ENCODE assay signal across 8 mouse cellular contexts in genomic region chr7:70360611-70361382, GRCm38 (mm10). TPM values are rescaled to one million over a fixed set of nuclear protein-coding genes. Genes with fewer than 3 reads are reported as not detected.
DNase-seq lines count a peak whose midpoint lies in the region; ATAC-seq and TF ChIP-seq lines count a peak whose summit lies in the region.

No protein-coding gene starts in this region.

- under 1% methylated on average over 76 of the region's 84 CpGs for WGBS in lung, embryonic 14.5 days
- under 1% methylated on average over 74 of the region's 84 CpGs for WGBS in kidney, embryonic 15.5 days
- under 1% methylated on average over 67 of the region's 84 CpGs for WGBS in midbrain, postnatal 0 days

- H3K9me3 ChIP-seq in lung, embryonic 14.5 days (ENCODE audit: low read depth, low read length), result no peaks in the 10 kb centered on the region
- H3K9me3 ChIP-seq in kidney, embryonic 15.5 days (replicated peaks), result no peaks in the 10 kb centered on the region
- no peaks in the 10 kb centered on the region for H3K9me3 ChIP-seq in midbrain, postnatal 0 days (ENCODE audit: low read length)

- DNase-seq in lung, embryonic 14.5 days, result peak; percentile 50
- no peak for DNase-seq in lung, postnatal 25 days (ENCODE audit: low spot score)
- peak; percentile 60 for DNase-seq in brain, embryonic 14.5 days (ENCODE audit: low read depth)
- no peak for DNase-seq in midbrain, postnatal 0 days (ENCODE audit: low spot score)
- no peak for DNase-seq in cerebellum, postnatal 4 days (ENCODE audit: low spot score in 2 of 2)

- H3K4me1 ChIP-seq in lung, embryonic 14.5 days (ENCODE audit: insufficient read depth), result peaks cover 12% of the 10 kb centered on the region
- H3K4me1 ChIP-seq in kidney, embryonic 15.5 days, result 0 out of 2 replicates have a peak, but pooled peaks cover 7% of the 10 kb centered on the region
- H3K4me1 ChIP-seq in midbrain, postnatal 0 days (ENCODE audit: insufficient read depth, low read length), result no peaks in the 10 kb centered on the region

- no peaks in the 10 kb centered on the region for H3K27me3 ChIP-seq in lung, embryonic 14.5 days (ENCODE audit: insufficient read depth, low read length)
- H3K27me3 ChIP-seq in kidney, embryonic 15.5 days, result no peaks in the 10 kb centered on the region
- peaks cover 32% of the 10 kb centered on the region for H3K27me3 ChIP-seq in midbrain, postnatal 0 days (ENCODE audit: insufficient read depth, low read length)

- peak overlapping the region; percentile 100 for H3K27ac ChIP-seq in lung, embryonic 14.5 days (ENCODE audit: low read depth)
- peak overlapping the region; percentile 100 for H3K27ac ChIP-seq in kidney, embryonic 15.5 days
- H3K27ac ChIP-seq in midbrain, postnatal 0 days (ENCODE audit: low read depth, low read length), result peak overlapping the region; percentile 82

- peak overlapping the region; percentile 96 for H3K4me3 ChIP-seq in lung, embryonic 14.5 days (ENCODE audit: low read depth, low read length)
- peak overlapping the region; percentile 84 for H3K4me3 ChIP-seq in kidney, embryonic 15.5 days (replicated peaks)
- peak overlapping the region; percentile 68 for H3K4me3 ChIP-seq in midbrain, postnatal 0 days (ENCODE audit: low read depth, low read length)

- TF ChIP-seq POLR2A in brain, embryonic 14.5 days (IDR thresholded peaks at IDR 0.05; ENCODE audit: borderline replicate concordance, extremely low read depth, insufficient read depth, insufficient read length, poor library complexity, severe bottlenecking), result no peak

- TF ChIP-seq CTCF in lung, embryonic 14.5 days (IDR thresholded peaks at IDR 0.05; ENCODE audit: low read depth), result no peak
- no peak for TF ChIP-seq CTCF in brain, embryonic 14.5 days (IDR thresholded peaks at IDR 0.05; ENCODE audit: borderline replicate concordance, extremely low read depth, insufficient read depth, insufficient read length)
- TF ChIP-seq CTCF in midbrain, postnatal 0 days (IDR thresholded peaks at IDR 0.05), result 0 out of 2 replicates have a peak, but pooled peaks have one; percentile 9

- no peak for ATAC-seq in lung, embryonic 14.5 days (ENCODE audit: insufficient read depth)
- peak; percentile 21 for ATAC-seq in granulocyte monocyte progenitor cell, adult 5-6 weeks (replicated peaks; ENCODE audit: poor library complexity, severe bottlenecking)
- ATAC-seq in kidney, embryonic 15.5 days (replicated peaks; ENCODE audit: low FRiP score), result 0 out of 2 replicates have a peak, but pooled peaks have one; percentile 0
- 0 out of 2 replicates have a peak, but pooled peaks have one; percentile 26 for ATAC-seq in midbrain, postnatal 0 days (ENCODE audit: low FRiP score)
- ATAC-seq in CD4-positive, CD25-positive, alpha-beta regulatory T cell, adult 4 months, result no peak

- peaks cover 45% of the 10 kb centered on the region for H3K36me3 ChIP-seq in lung, embryonic 14.5 days (ENCODE audit: insufficient read depth)
- peaks cover 26% of the 10 kb centered on the region for H3K36me3 ChIP-seq in kidney, embryonic 15.5 days
- H3K36me3 ChIP-seq in midbrain, postnatal 0 days (ENCODE audit: insufficient read depth, low read length), result no peaks in the 10 kb centered on the region

- peak overlapping the region; percentile 69 for H3K4me2 ChIP-seq in lung, embryonic 14.5 days
- peak overlapping the region; percentile 75 for H3K4me2 ChIP-seq in kidney, embryonic 15.5 days
- peak overlapping the region; percentile 87 for H3K4me2 ChIP-seq in midbrain, postnatal 0 days (ENCODE audit: low read depth, low read length, poor library complexity, severe bottlenecking)

- H3K9ac ChIP-seq in lung, embryonic 14.5 days, result peak overlapping the region; percentile 100
- H3K9ac ChIP-seq in kidney, embryonic 15.5 days, result peak overlapping the region; percentile 98
- peak overlapping the region; percentile 72 for H3K9ac ChIP-seq in midbrain, postnatal 0 days (replicated peaks; ENCODE audit: low read length, poor library complexity, severe bottlenecking)

RNA-seq across cellular contexts. Expression of gene Nr2f2, which starts 5.7 kb away (rescaled TPM):
- 142 and 146 TPM in 2 replicates for polyA plus RNA-seq in lung, embryonic 14.5 days (2014; fragmentation: Nextera tagmentation; extraction: Ambion mirVana)
- 244 and 291 TPM in 2 replicates for polyA plus RNA-seq in brain, embryonic 14.5 days (2012; rRNA removed)
- total RNA-seq in granulocyte monocyte progenitor cell, adult 5-6 weeks (2014; fragmentation: Nextera tagmentation), result not detected in 2 replicates
- not detected in 2 replicates for total RNA-seq in granulocyte monocyte progenitor cell, adult 5-6 weeks (2017)
- 230 and 240 TPM in 2 replicates for polyA plus RNA-seq in kidney, embryonic 15.5 days (2015; fragmentation: Nextera tagmentation; extraction: Ambion mirVana)
- total RNA-seq in midbrain, postnatal 0 days (2014; rRNA removed), result 38.9 and 43.2 TPM in 2 replicates
- 65.4 and 81.6 TPM in 2 replicates for polyA plus RNA-seq in midbrain, postnatal 0 days (2015; fragmentation: Nextera tagmentation; extraction: Ambion mirVana)
- not detected for polyA plus RNA-seq in CD4-positive, CD25-positive, alpha-beta regulatory T cell, adult 4 months (2017; shearing (Covaris generic))

Comparison
In these comparisons a context has a peak if more than half of its experiments do, and no peak if none do; other contexts are left out.
1. DNase-seq: peak in lung, embryonic 14.5 days (single experiment) and brain, embryonic 14.5 days (single experiment); none in lung, postnatal 25 days (single experiment), midbrain, postnatal 0 days (single experiment) and cerebellum, postnatal 4 days (0 of 2).
2. ATAC-seq: peak in granulocyte monocyte progenitor cell, adult 5-6 weeks (single experiment), kidney, embryonic 15.5 days (single experiment) and midbrain, postnatal 0 days (single experiment); none in lung, embryonic 14.5 days (single experiment) and CD4-positive, CD25-positive, alpha-beta regulatory T cell, adult 4 months (single experiment).
3. RNA of gene Nr2f2, which starts 5.7 kb away (polyA plus RNA-seq): 244 to 291 TPM in brain, embryonic 14.5 days, 230 to 240 TPM in kidney, embryonic 15.5 days, 142 to 146 TPM in lung, embryonic 14.5 days and 65.4 to 81.6 TPM in midbrain, postnatal 0 days; not detected in CD4-positive, CD25-positive, alpha-beta regulatory T cell, adult 4 months; every median in the first group is over 10 times any median in the second.
4. Peak in every context shown above with its lines, with median percentiles within 50 percentile points of each other: H3K27ac ChIP-seq, H3K4me2 ChIP-seq, H3K4me3 ChIP-seq and H3K9ac ChIP-seq.